Mouse (Mus musculus): ENCODE results near the gene Socs2.
A peak's percentile ranks its signal among the peaks of the same experiment; 100 is the strongest.

Socs2 gene

GRCm38 (mm10) chr10:95354047-95354446, 62.9 kb downstream of the Socs2 start:
- no peak for DNase-seq (ENCODE audit: low spot score in 2 of 2)

GRCm38 (mm10) chr10:95348457-95348856, 68.5 kb downstream of the Socs2 start:
- DNase-seq (ENCODE audit: low spot score in 2 of 2), result no peak

- DNase-seq (ENCODE audit: low spot score in 2 of 2), result no peak
Measured at GRCm38 (mm10) chr10:95347776-95348175, 69.2 kb downstream of the Socs2 start.

- DNase-seq (ENCODE audit: low spot score in 2 of 2), result no peak
Measured at GRCm38 (mm10) chr10:95342833-95343590, 74.0 kb downstream of the Socs2 start.

- no peak for DNase-seq (ENCODE audit: low spot score in 2 of 2)
Measured at GRCm38 (mm10) chr10:95340676-95341075, 76.3 kb downstream of the Socs2 start.

GRCm38 (mm10) chr10:95337589-95337988, 79.4 kb downstream of the Socs2 start:
- DNase-seq (ENCODE audit: low spot score in 2 of 2), result no peak

GRCm38 (mm10) chr10:95336781-95337544, 80.0 kb downstream of the Socs2 start:
- peak; percentile 71 to 77 for DNase-seq (ENCODE audit: low spot score in 2 of 2)

All from heart, adult 9 months (tissue).